Mouse (Mus musculus) stomach, embryonic 16.5 days (tissue): ENCODE results near the gene Map1b. TPM values are rescaled to one million over a fixed set of nuclear protein-coding genes. Genes with fewer than 3 reads are reported as not detected.

ENCODE experiments used
- ATAC-seq: fragments of 200-750 bp; cut with Nextera tagmentation; 2 replicates; pipeline ENCODE4 v1.8.0; 2017; ENCODE audit warnings: moderate number of reproducible peaks, moderate TSS enrichment; ENCODE audit not compliant: insufficient read depth, low FRiP score
- H3K27ac ChIP-seq: fragments of 300-500 bp; sonication (generic); 2 replicates; pipeline ENCODE4 v1.5.1; 2014; ENCODE audit warnings: low read length
- H3K27me3 ChIP-seq: fragments of 300-500 bp; sonication (generic); 2 replicates; pipeline ENCODE4 v1.6.1; 2014; ENCODE audit warnings: low read length, control low read depth, mixed read lengths; ENCODE audit not compliant: control insufficient read depth, insufficient read depth
- H3K36me3 ChIP-seq: fragments of 300-500 bp; sonication (generic); 2 replicates; pipeline ENCODE4 v1.6.1; 2014; ENCODE audit warnings: low read length; ENCODE audit not compliant: control insufficient read depth, insufficient read depth
- H3K4me1 ChIP-seq: fragments of 300-500 bp; sonication (generic); 2 replicates; pipeline ENCODE4 v1.6.1; 2014; ENCODE audit warnings: low read length, control low read depth, mixed read lengths; ENCODE audit not compliant: control insufficient read depth, insufficient read depth
- H3K4me2 ChIP-seq: fragments of 300-500 bp; sonication (generic); 2 replicates; pipeline ENCODE4 v1.6.1; 2014; ENCODE audit warnings: low read depth, low read length, mixed read lengths
- H3K4me3 ChIP-seq: fragments of 300-500 bp; sonication (generic); replicated peaks from 2 replicates; pipeline ENCODE4 v1.5.1; 2014; ENCODE audit warnings: mild to moderate bottlenecking, low read length
- H3K9ac ChIP-seq: fragments of 300-500 bp; sonication (generic); 2 replicates; pipeline ENCODE4 v1.6.1; 2014; ENCODE audit warnings: low read length
- H3K9me3 ChIP-seq: fragments of 300-500 bp; sonication (generic); replicated peaks from 2 replicates; pipeline ENCODE4 v1.6.1; 2016; ENCODE audit warnings: low read length, control low read depth; ENCODE audit not compliant: control insufficient read depth
- WGBS: fragments of 180-500 bp; shearing (Covaris S2); extraction: QIAGEN DNeasy Blood & Tissue Kit; methylation state at CpG from one replicate; pipeline ENCODE4 v1.1.7; 2014; 5-methylcytosine and 5-hydroxymethylcytosine counted together
- polyA plus RNA-seq: library from polyadenylated mRNA; unstranded; fragments of >200 nt; fragmentation: Nextera tagmentation; extraction: Ambion mirVana; gene quantifications from 2 replicates; pipeline ENCODE4 v1.2.1, GENCODE M21; 2015

The Map1b gene
- polyA plus RNA-seq: 126 and 134 TPM in 2 replicates

GRCm38 (mm10) chr13:99516448-99516881 is at the start of gene Map1b:
Gene Map1b, minus strand, starts transcription at chr13:99516540.
- ATAC-seq: peak; percentile 83
- WGBS: 0% methylated on average over 21 of the region's 32 CpGs
- Histone ChIP-seq H3K9ac (peak within 1 kb of the TSS; percentile 79), H3K27ac (peak within 1 kb of the TSS; percentile 79), H3K4me2 (peak within 1 kb of the TSS; percentile 96), H3K36me3 (no peaks in the 10 kb centered on the region), H3K9me3 (no peaks in the 10 kb centered on the region), H3K27me3 (no peaks in the 10 kb centered on the region), H3K4me3 (peak within 1 kb of the TSS; percentile 75), H3K4me1 (peaks cover 17% of the 10 kb centered on the region)

GRCm38 (mm10) chr13:99564346-99564745 is 48.0 kb upstream of the Map1b start:
- Histone ChIP-seq H3K36me3 (no peaks in the 10 kb centered on the region), H3K9me3 (no peaks in the 10 kb centered on the region), H3K4me3 (no peak overlapping the region), H3K27ac (no peak overlapping the region), H3K27me3 (no peaks in the 10 kb centered on the region), H3K4me2 (no peak overlapping the region), H3K4me1 (no peaks in the 10 kb centered on the region), H3K9ac (no peak overlapping the region)
- 14% methylated on average over 3 of the region's 3 CpGs for WGBS
- ATAC-seq: no peak

GRCm38 (mm10) chr13:99563021-99563420 is 46.7 kb upstream of the Map1b start:
- Histone ChIP-seq H3K4me1 (no peaks in the 10 kb centered on the region), H3K36me3 (no peaks in the 10 kb centered on the region), H3K27me3 (no peaks in the 10 kb centered on the region), H3K4me2 (no peak overlapping the region), H3K27ac (no peak overlapping the region), H3K9me3 (no peaks in the 10 kb centered on the region), H3K9ac (no peak overlapping the region), H3K4me3 (no peak overlapping the region)
- ATAC-seq: no peak
- WGBS: 54% methylated on average over 3 of the region's 3 CpGs

GRCm38 (mm10) chr13:99561843-99562550 is 45.7 kb upstream of the Map1b start:
- H3K4me3 ChIP-seq: no peak overlapping the region
- no peaks in the 10 kb centered on the region for H3K27me3 ChIP-seq
- H3K4me2 ChIP-seq: no peak overlapping the region
- ATAC-seq: no peak
- WGBS: 61% methylated on average over 10 of the region's 10 CpGs
- no peaks in the 10 kb centered on the region for H3K4me1 ChIP-seq
- H3K36me3 ChIP-seq: no peaks in the 10 kb centered on the region
- H3K9me3 ChIP-seq: no peaks in the 10 kb centered on the region
- no peak overlapping the region for H3K27ac ChIP-seq
- no peak overlapping the region for H3K9ac ChIP-seq

- peak; percentile 53; the same call in 1 of the 2 replicates for ATAC-seq
- no peaks in the 10 kb centered on the region for H3K36me3 ChIP-seq
- no peaks in the 10 kb centered on the region for H3K4me1 ChIP-seq
- no peaks in the 10 kb centered on the region for H3K27me3 ChIP-seq
- H3K9ac ChIP-seq: no peak overlapping the region
- H3K4me2 ChIP-seq: no peak overlapping the region
- WGBS: 43% methylated on average over 10 of the region's 13 CpGs
- peak overlapping the region; percentile 18; the same call in 1 of the 2 replicates for H3K27ac ChIP-seq
- H3K9me3 ChIP-seq: no peaks in the 10 kb centered on the region
- H3K4me3 ChIP-seq: no peak overlapping the region
These were observed 44.6 kb upstream of the Map1b start for GRCm38 (mm10) chr13:99560674-99561639.

- H3K27me3 ChIP-seq: no peaks in the 10 kb centered on the region
- H3K9me3 ChIP-seq: no peaks in the 10 kb centered on the region
- no peak overlapping the region for H3K27ac ChIP-seq
- 0 out of 2 replicates have a peak overlapping the region, but pooled peaks have one; percentile 11 for H3K4me2 ChIP-seq
- ATAC-seq: no peak
- H3K4me3 ChIP-seq: no peak overlapping the region
- H3K4me1 ChIP-seq: no peaks in the 10 kb centered on the region
- H3K9ac ChIP-seq: no peak overlapping the region
- 69% methylated on average over 12 of the region's 12 CpGs for WGBS
- no peaks in the 10 kb centered on the region for H3K36me3 ChIP-seq
These were observed 42.0 kb upstream of the Map1b start for GRCm38 (mm10) chr13:99558216-99558906.

GRCm38 (mm10) chr13:99557813-99558212 is 41.5 kb upstream of the Map1b start:
- H3K27ac ChIP-seq: no peak overlapping the region
- WGBS: 65% methylated on average over 15 of the region's 15 CpGs
- H3K4me2 ChIP-seq: 0 out of 2 replicates have a peak overlapping the region, but pooled peaks have one; percentile 11
- no peaks in the 10 kb centered on the region for H3K4me1 ChIP-seq
- no peak for ATAC-seq
- no peaks in the 10 kb centered on the region for H3K27me3 ChIP-seq
- H3K36me3 ChIP-seq: no peaks in the 10 kb centered on the region
- H3K4me3 ChIP-seq: no peak overlapping the region
- no peak overlapping the region for H3K9ac ChIP-seq
- H3K9me3 ChIP-seq: no peaks in the 10 kb centered on the region

- H3K27ac ChIP-seq: no peak overlapping the region
- no peaks in the 10 kb centered on the region for H3K9me3 ChIP-seq
- ATAC-seq: no peak
- no peak overlapping the region for H3K9ac ChIP-seq
- no peaks in the 10 kb centered on the region for H3K36me3 ChIP-seq
- no peak overlapping the region for H3K4me3 ChIP-seq
- no peaks in the 10 kb centered on the region for H3K4me1 ChIP-seq
- no peak overlapping the region for H3K4me2 ChIP-seq
- WGBS: 81% methylated on average over 5 of the region's 5 CpGs
- H3K27me3 ChIP-seq: no peaks in the 10 kb centered on the region
These were observed 41.0 kb upstream of the Map1b start for GRCm38 (mm10) chr13:99557331-99557730.
